Mouse (Mus musculus): ENCODE measurements at regions not wholly inside any gene's neighbourhood (a gene's known extent, or its start where the extent isn't known, plus 50 kb on each side); places are given as distances from the start of the nearest gene placed in this dataset.

- no peak for DNase-seq (ENCODE audit: inconsistent age in 2 of 2, low spot score in 1 of 2)
Measured at GRCm38 (mm10) chr1:35953721-35954120, 114.5 kb upstream of the Hs6st1 start.

GRCm38 (mm10) chr1:35957425-35958372 is 110.5 kb upstream of the Hs6st1 start:
- no peak for DNase-seq (ENCODE audit: inconsistent age in 2 of 2, low spot score in 1 of 2)

GRCm38 (mm10) chr1:35959729-35960128 is 108.5 kb upstream of the Hs6st1 start:
- no peak for DNase-seq (ENCODE audit: inconsistent age in 2 of 2, low spot score in 1 of 2)

- no peak for DNase-seq (ENCODE audit: inconsistent age in 2 of 2, low spot score in 1 of 2)
Measured at GRCm38 (mm10) chr1:35960844-35961243, 107.4 kb upstream of the Hs6st1 start.

GRCm38 (mm10) chr1:35961923-35962322 is 106.3 kb upstream of the Hs6st1 start:
- DNase-seq (ENCODE audit: inconsistent age in 2 of 2, low spot score in 1 of 2), result no peak

- no peak for DNase-seq (ENCODE audit: inconsistent age in 2 of 2, low spot score in 1 of 2)
Measured at GRCm38 (mm10) chr1:35968489-35968888, 99.7 kb upstream of the Hs6st1 start.

- no peak for DNase-seq (ENCODE audit: inconsistent age in 2 of 2, low spot score in 1 of 2)
Measured at GRCm38 (mm10) chr1:35971435-35972189, 96.6 kb upstream of the Hs6st1 start.

- no peak for DNase-seq (ENCODE audit: inconsistent age in 2 of 2, low spot score in 1 of 2)
Measured at GRCm38 (mm10) chr1:35972190-35972584, 96.0 kb upstream of the Hs6st1 start.

GRCm38 (mm10) chr1:35973386-35973785 is 94.8 kb upstream of the Hs6st1 start:
- DNase-seq (ENCODE audit: inconsistent age in 2 of 2, low spot score in 1 of 2), result peak; percentile 13 to 31

- DNase-seq (ENCODE audit: inconsistent age in 2 of 2, low spot score in 1 of 2), result no peak
Measured at GRCm38 (mm10) chr1:35975611-35976208, 92.5 kb upstream of the Hs6st1 start.

GRCm38 (mm10) chr1:35976528-35976927 is 91.7 kb upstream of the Hs6st1 start:
- peak; percentile 7 to 29 for DNase-seq (ENCODE audit: inconsistent age in 2 of 2, low spot score in 1 of 2)

GRCm38 (mm10) chr1:35978116-35978515 is 90.1 kb upstream of the Hs6st1 start:
- no peak for DNase-seq (ENCODE audit: inconsistent age in 2 of 2, low spot score in 1 of 2)

- DNase-seq (ENCODE audit: inconsistent age in 2 of 2, low spot score in 1 of 2), result no peak
Measured at GRCm38 (mm10) chr1:35978766-35979165, 89.4 kb upstream of the Hs6st1 start.

- DNase-seq (ENCODE audit: inconsistent age in 2 of 2, low spot score in 1 of 2), result no peak
Measured at GRCm38 (mm10) chr1:35981226-35981625, 87.0 kb upstream of the Hs6st1 start.

- no peak for DNase-seq (ENCODE audit: inconsistent age in 2 of 2, low spot score in 1 of 2)
Measured at GRCm38 (mm10) chr1:35983361-35983760, 84.8 kb upstream of the Hs6st1 start.

GRCm38 (mm10) chr1:35985318-35985717 is 82.9 kb upstream of the Hs6st1 start:
- DNase-seq (ENCODE audit: inconsistent age in 2 of 2, low spot score in 1 of 2), result no peak

- DNase-seq (ENCODE audit: inconsistent age in 2 of 2, low spot score in 1 of 2), result no peak
Measured at GRCm38 (mm10) chr1:35986666-35987065, 81.5 kb upstream of the Hs6st1 start.

- DNase-seq (ENCODE audit: inconsistent age in 2 of 2, low spot score in 1 of 2), result no peak
Measured at GRCm38 (mm10) chr1:35992227-35992909, 75.8 kb upstream of the Hs6st1 start.

GRCm38 (mm10) chr1:35992937-35993336 is 75.3 kb upstream of the Hs6st1 start:
- DNase-seq (ENCODE audit: inconsistent age in 2 of 2, low spot score in 1 of 2), result no peak

- no peak for DNase-seq (ENCODE audit: inconsistent age in 2 of 2, low spot score in 1 of 2)
Measured at GRCm38 (mm10) chr1:35995691-35996090, 72.5 kb upstream of the Hs6st1 start.

GRCm38 (mm10) chr1:36001319-36001718 is 66.9 kb upstream of the Hs6st1 start:
- no peak for DNase-seq (ENCODE audit: inconsistent age in 2 of 2, low spot score in 1 of 2)

Measured in adrenal gland, adult (tissue).